Mouse (Mus musculus): Measurements from ENCODE around the gene Ddb2. TPM values are rescaled to one million over a fixed set of nuclear protein-coding genes. Genes with fewer than 3 reads are reported as not detected.
A peak's percentile ranks its signal among the peaks of the same experiment; 100 is the strongest.

Gene Ddb2
- polyA plus RNA-seq, 1 experiment from 2014 or later, result 11.0 TPM

GRCm38 (mm10) chr2:91202972-91203656 is 33.7 kb downstream of the Ddb2 start:
- H3K9ac ChIP-seq (ENCODE audit: low read length), result peak overlapping the region; percentile 73
- H3K36me3 ChIP-seq (ENCODE audit: control insufficient read depth, insufficient read depth, low read length), result peaks cover 12% of the 10 kb centered on the region
- no peaks in the 10 kb centered on the region for H3K27me3 ChIP-seq (ENCODE audit: control insufficient read depth, insufficient read depth, low read length)
- no peaks in the 10 kb centered on the region for H3K9me3 ChIP-seq (ENCODE audit: control insufficient read depth, low read length)
- peaks cover 2% of the 10 kb centered on the region; the same call in 1 of the 2 replicates for H3K4me1 ChIP-seq (replicated peaks; ENCODE audit: control insufficient read depth, insufficient read depth)
- H3K4me3 ChIP-seq (ENCODE audit: low read depth, low read length), result peak overlapping the region; percentile 66
- 11% methylated on average over 20 of the region's 20 CpGs for WGBS
- no peak for DNase-seq (ENCODE audit: low spot score)
- ATAC-seq (ENCODE audit: low FRiP score, low TSS enrichment), result no peak
- TF ChIP-seq EP300 (optimal IDR thresholded peaks at IDR 0.05), result no peak
- no peak for TF ChIP-seq CTCF (IDR thresholded peaks at IDR 0.05; ENCODE audit: low read depth)
- peak overlapping the region; percentile 96 for H3K27ac ChIP-seq (replicated peaks)
- H3K4me2 ChIP-seq (replicated peaks; ENCODE audit: low read depth), result peak overlapping the region; percentile 84

- TF ChIP-seq CTCF (IDR thresholded peaks at IDR 0.05; ENCODE audit: low read depth), result peak; percentile 28
- TF ChIP-seq EP300 (optimal IDR thresholded peaks at IDR 0.05), result no peak
- 2% methylated on average over 28 of the region's 28 CpGs for WGBS
- Histone ChIP-seq H3K9ac (ENCODE audit: low read length) (peak within 1 kb of the TSS; percentile 73), H3K9me3 (ENCODE audit: control insufficient read depth, low read length) (no peaks in the 10 kb centered on the region), H3K4me3 (ENCODE audit: low read depth, low read length) (peak within 1 kb of the TSS; percentile 66), H3K36me3 (ENCODE audit: control insufficient read depth, insufficient read depth, low read length) (peaks cover 9% of the 10 kb centered on the region), H3K27me3 (ENCODE audit: control insufficient read depth, insufficient read depth, low read length) (no peaks in the 10 kb centered on the region), H3K4me2 (replicated peaks; ENCODE audit: low read depth) (peak within 1 kb of the TSS; percentile 84), H3K27ac (replicated peaks) (peak within 1 kb of the TSS; percentile 96), H3K4me1 (replicated peaks; ENCODE audit: control insufficient read depth, insufficient read depth) (peaks cover 2% of the 10 kb centered on the region; the same call in 1 of the 2 replicates)
- ATAC-seq (ENCODE audit: low FRiP score, low TSS enrichment) (peak; percentile 98), DNase-seq (ENCODE audit: low spot score) (peak; percentile 94)
These were observed 34.4 kb downstream of the Ddb2 start, which contains the start of the genes Nr1h3 and Acp2 for GRCm38 (mm10) chr2:91202222-91202971. TSS of gene Nr1h3 (minus strand) at chr2:91202834. TSS of gene Acp2 (plus strand) at chr2:91202885.

- Histone ChIP-seq H3K27ac (replicated peaks) (no peak overlapping the region), H3K36me3 (ENCODE audit: control insufficient read depth, insufficient read depth, low read length) (no peaks in the 10 kb centered on the region), H3K4me2 (replicated peaks; ENCODE audit: low read depth) (no peak overlapping the region), H3K4me3 (ENCODE audit: low read depth, low read length) (no peak overlapping the region), H3K9me3 (ENCODE audit: control insufficient read depth, low read length) (no peaks in the 10 kb centered on the region), H3K27me3 (ENCODE audit: control insufficient read depth, insufficient read depth, low read length) (no peaks in the 10 kb centered on the region), H3K9ac (ENCODE audit: low read length) (no peak overlapping the region), H3K4me1 (replicated peaks; ENCODE audit: control insufficient read depth, insufficient read depth) (peaks cover 2% of the 10 kb centered on the region; the same call in 1 of the 2 replicates)
- DNase-seq (ENCODE audit: low spot score) (no peak), ATAC-seq (ENCODE audit: low FRiP score, low TSS enrichment) (no peak)
- WGBS, result 72% methylated on average over 3 of the region's 3 CpGs
- TF ChIP-seq CTCF (IDR thresholded peaks at IDR 0.05; ENCODE audit: low read depth) (no peak), EP300 (optimal IDR thresholded peaks at IDR 0.05) (no peak)
These were observed 37.9 kb downstream of the Ddb2 start for GRCm38 (mm10) chr2:91198888-91199287.

GRCm38 (mm10) chr2:91196577-91197001 is 40.2 kb downstream of the Ddb2 start:
- ATAC-seq (ENCODE audit: low FRiP score, low TSS enrichment), result no peak
- 55% methylated on average over 3 of the region's 3 CpGs for WGBS
- Histone ChIP-seq H3K4me3 (ENCODE audit: low read depth, low read length) (no peak overlapping the region), H3K27me3 (ENCODE audit: control insufficient read depth, insufficient read depth, low read length) (no peaks in the 10 kb centered on the region), H3K9ac (ENCODE audit: low read length) (no peak overlapping the region), H3K36me3 (ENCODE audit: control insufficient read depth, insufficient read depth, low read length) (no peaks in the 10 kb centered on the region), H3K27ac (replicated peaks) (no peak overlapping the region), H3K4me1 (replicated peaks; ENCODE audit: control insufficient read depth, insufficient read depth) (no peaks in the 10 kb centered on the region), H3K4me2 (replicated peaks; ENCODE audit: low read depth) (no peak overlapping the region), H3K9me3 (ENCODE audit: control insufficient read depth, low read length) (no peaks in the 10 kb centered on the region)
- DNase-seq (ENCODE audit: low spot score), result no peak
- TF ChIP-seq CTCF (IDR thresholded peaks at IDR 0.05; ENCODE audit: low read depth) (no peak), EP300 (optimal IDR thresholded peaks at IDR 0.05) (no peak)

GRCm38 (mm10) chr2:91194624-91195332 is 42.0 kb downstream of the Ddb2 start:
- H3K4me1 ChIP-seq (replicated peaks; ENCODE audit: control insufficient read depth, insufficient read depth), result no peaks in the 10 kb centered on the region
- peak overlapping the region; percentile 62 for H3K4me2 ChIP-seq (replicated peaks; ENCODE audit: low read depth)
- no peak for TF ChIP-seq EP300 (optimal IDR thresholded peaks at IDR 0.05)
- peak; percentile 95 for TF ChIP-seq CTCF (IDR thresholded peaks at IDR 0.05; ENCODE audit: low read depth)
- DNase-seq (ENCODE audit: low spot score) (peak; percentile 78), ATAC-seq (ENCODE audit: low FRiP score, low TSS enrichment) (peak; percentile 87)
- H3K9me3 ChIP-seq (ENCODE audit: control insufficient read depth, low read length), result no peaks in the 10 kb centered on the region
- 2% methylated on average over 27 of the region's 27 CpGs for WGBS
- peak overlapping the region; percentile 61; the same call in 1 of the 2 replicates for H3K27ac ChIP-seq (replicated peaks)
- peak overlapping the region; percentile 59 for H3K9ac ChIP-seq (ENCODE audit: low read length)
- no peaks in the 10 kb centered on the region for H3K27me3 ChIP-seq (ENCODE audit: control insufficient read depth, insufficient read depth, low read length)
- no peaks in the 10 kb centered on the region for H3K36me3 ChIP-seq (ENCODE audit: control insufficient read depth, insufficient read depth, low read length)
- peak overlapping the region; percentile 37 for H3K4me3 ChIP-seq (ENCODE audit: low read depth, low read length)

Data from stomach, postnatal 0 days (tissue).